Comparison of ENCODE assay signal across 9 mouse cellular contexts in genomic region chr7:16695025-16695424, GRCm38 (mm10). TPM values are rescaled to one million over a fixed set of nuclear protein-coding genes. Genes with fewer than 3 reads are reported as not detected.
DNase-seq lines count a peak whose midpoint lies in the region; ATAC-seq and TF ChIP-seq lines count a peak whose summit lies in the region.
"Had no signal": no experiment of that assay in that cellular context is flagged by ENCODE, and none has a peak within 500 bp of the region (broad histone marks: within the 10 kb centered on the region; RNA-seq: fewer than 3 reads in every experiment).

No protein-coding gene starts in this region.

- no peaks in the 10 kb centered on the region for H3K27me3 ChIP-seq in lung, postnatal 0 days (replicated peaks; ENCODE audit: insufficient read depth, low read length)
- no peaks in the 10 kb centered on the region for H3K27me3 ChIP-seq in stomach, postnatal 0 days (ENCODE audit: control insufficient read depth, insufficient read depth, low read length)
- H3K27me3 ChIP-seq: limb, embryonic 12.5 days had no signal

- no peak for TF ChIP-seq EP300 in lung, postnatal 0 days (IDR thresholded peaks at IDR 0.05)
- TF ChIP-seq EP300 in stomach, postnatal 0 days (optimal IDR thresholded peaks at IDR 0.05): no peak

- H3K4me3 ChIP-seq in lung, postnatal 0 days (ENCODE audit: low read depth, low read length): no peak overlapping the region
- H3K4me3 ChIP-seq in stomach, postnatal 0 days (ENCODE audit: low read depth, low read length): no peak overlapping the region
- H3K4me3 ChIP-seq: limb, embryonic 12.5 days had no signal

- H3K27ac ChIP-seq in lung, postnatal 0 days (ENCODE audit: low read length): no peak overlapping the region
- no peak overlapping the region for H3K27ac ChIP-seq in stomach, postnatal 0 days (replicated peaks)
- H3K27ac ChIP-seq: limb, embryonic 12.5 days had no signal

- no peak overlapping the region for H3K4me2 ChIP-seq in lung, postnatal 0 days (replicated peaks; ENCODE audit: low read depth, low read length)
- H3K4me2 ChIP-seq in stomach, postnatal 0 days (replicated peaks; ENCODE audit: low read depth): no peak overlapping the region
- H3K4me2 ChIP-seq: limb, embryonic 12.5 days had no signal

- no peaks in the 10 kb centered on the region for H3K9me3 ChIP-seq in lung, postnatal 0 days (ENCODE audit: low read length)
- H3K9me3 ChIP-seq in stomach, postnatal 0 days (ENCODE audit: control insufficient read depth, low read length): no peaks in the 10 kb centered on the region
- H3K9me3 ChIP-seq: limb, embryonic 12.5 days had no signal

- TF ChIP-seq CTCF in lung, postnatal 0 days (IDR thresholded peaks at IDR 0.05): peak; percentile 54
- peak; percentile 59 for TF ChIP-seq CTCF in stomach, postnatal 0 days (IDR thresholded peaks at IDR 0.05; ENCODE audit: low read depth)

- 39% methylated on average over 3 of the region's 3 CpGs for WGBS in lung, postnatal 0 days
- 33% methylated on average over 3 of the region's 3 CpGs for WGBS in stomach, postnatal 0 days

- no peaks in the 10 kb centered on the region for H3K4me1 ChIP-seq in lung, postnatal 0 days (ENCODE audit: insufficient read depth, low read depth, low read length)
- no peaks in the 10 kb centered on the region for H3K4me1 ChIP-seq in stomach, postnatal 0 days (replicated peaks; ENCODE audit: control insufficient read depth, insufficient read depth)
- H3K4me1 ChIP-seq: limb, embryonic 12.5 days had no signal

- H3K9ac ChIP-seq in lung, postnatal 0 days (replicated peaks; ENCODE audit: low read depth): no peak overlapping the region
- H3K9ac ChIP-seq in stomach, postnatal 0 days (ENCODE audit: low read length): no peak overlapping the region
- H3K9ac ChIP-seq: limb, embryonic 12.5 days had no signal

- ATAC-seq in lung, postnatal 0 days: no peak
- ATAC-seq in inflammation-experienced regulatory T-cells, adult 6 months: peak; percentile 86
- no peak for ATAC-seq in stomach, postnatal 0 days (ENCODE audit: low FRiP score, low TSS enrichment)

- H3K36me3 ChIP-seq in lung, postnatal 0 days (ENCODE audit: insufficient read depth, low read length): no peaks in the 10 kb centered on the region
- H3K36me3 ChIP-seq in stomach, postnatal 0 days (ENCODE audit: control insufficient read depth, insufficient read depth, low read length): no peaks in the 10 kb centered on the region
- H3K36me3 ChIP-seq: limb, embryonic 12.5 days had no signal

- DNase-seq in embryo, embryonic 11 days: peak; percentile 17
- DNase-seq in embryo, embryonic 10 days (ENCODE audit: low spot score): no peak
- no peak for DNase-seq in lung, postnatal 0 days (ENCODE audit: low spot score)
- no peak for DNase-seq in lung, postnatal 25 days (ENCODE audit: low spot score)
- DNase-seq in R1 (ENCODE audit: low read depth, low spot score): peak; percentile 53
- no peak for DNase-seq in stomach, postnatal 0 days (ENCODE audit: low spot score)
- no peak for DNase-seq in c-Kit-positive CD71-positive TER-119-positive erythroid progenitor cells, embryonic 14.5 days (ENCODE audit: low spot score)

RNA-seq across cellular contexts. Expression of gene Ceacam15, which starts 19.5 kb away (rescaled TPM):
- polyA plus RNA-seq in lung, postnatal 0 days (2015; fragmentation: Nextera tagmentation; extraction: Ambion mirVana): not detected in 2 replicates
- 1 to 10 TPM in 2 of 3 experiments, not detected in 1; 1.3 TPM for polyA plus RNA-seq in inflammation-experienced regulatory T-cells, adult 6 months (2017; shearing (Covaris generic))
- polyA plus RNA-seq in stomach, postnatal 0 days (2015; fragmentation: Nextera tagmentation; extraction: Ambion mirVana): not detected in 2 replicates
- polyA plus RNA-seq: limb, embryonic 12.5 days had no signal

RNA-seq across cellular contexts. Expression of gene Ceacam9, which starts 26.7 kb away (rescaled TPM):
- not detected in 2 replicates for polyA plus RNA-seq in lung, postnatal 0 days (2015; fragmentation: Nextera tagmentation; extraction: Ambion mirVana)
- not detected for polyA plus RNA-seq in inflammation-experienced regulatory T-cells, adult 6 months (2017; shearing (Covaris generic))
- polyA plus RNA-seq in stomach, postnatal 0 days (2015; fragmentation: Nextera tagmentation; extraction: Ambion mirVana): not detected in 2 replicates
- polyA plus RNA-seq: limb, embryonic 12.5 days had no signal

RNA-seq across cellular contexts. Expression of gene Ap2s1, which starts 43.2 kb away (rescaled TPM):
- 240 and 261 TPM in 2 replicates for polyA plus RNA-seq in lung, postnatal 0 days (2015; fragmentation: Nextera tagmentation; extraction: Ambion mirVana)
- polyA plus RNA-seq in inflammation-experienced regulatory T-cells, adult 6 months (2017; shearing (Covaris generic)): 100 to 1,000 TPM in 1 of 3 experiments, 10 to 100 TPM in 2; 62.5 to 127 (median 72.4) TPM
- 225 and 229 TPM in 2 replicates for polyA plus RNA-seq in stomach, postnatal 0 days (2015; fragmentation: Nextera tagmentation; extraction: Ambion mirVana)

Comparison
In these comparisons a context has a peak if more than half of its experiments do, and no peak if none do; other contexts are left out.
1. DNase-seq: peak in embryo, embryonic 11 days (single experiment) and R1 (single experiment); none in embryo, embryonic 10 days (single experiment), lung, postnatal 0 days (single experiment), lung, postnatal 25 days (single experiment), stomach, postnatal 0 days (single experiment) and c-Kit-positive CD71-positive TER-119-positive erythroid progenitor cells, embryonic 14.5 days (single experiment).